Mouse (Mus musculus) lung, postnatal 0 days (tissue): ENCODE measurements at regions not wholly inside any gene's neighbourhood (a gene's known extent, or its start where the extent isn't known, plus 50 kb on each side); places are given as distances from the start of the nearest gene placed in this dataset.

Experiments used
- CTCF ChIP-seq: IDR thresholded peaks from 2 replicates; pipeline ENCODE4 v1.5.1; 2016; ENCODE audit warnings: antibody characterized with exemption, mild to moderate bottlenecking
- EP300 ChIP-seq: IDR thresholded peaks from 2 replicates; pipeline ENCODE4 v1.6.1; 2016; ENCODE audit warnings: antibody characterized with exemption, mild to moderate bottlenecking, control low read depth

GRCm38 (mm10) chr9:85483248-85483647 lies 156.1 kb upstream of the Tent5a start:
- TF ChIP-seq CTCF, result no peak
- TF ChIP-seq EP300, result no peak
